Mouse (Mus musculus) skeletal muscle tissue, adult 2 months (tissue): ENCODE results near the gene Foxf1.

ENCODE experiments used
- DNase-seq: peaks from one replicate; pipeline ENCODE4 v3.0.0-alpha.2; 2012; ENCODE audit warnings: low read depth, low spot score

Gene Foxf1

DNA sequence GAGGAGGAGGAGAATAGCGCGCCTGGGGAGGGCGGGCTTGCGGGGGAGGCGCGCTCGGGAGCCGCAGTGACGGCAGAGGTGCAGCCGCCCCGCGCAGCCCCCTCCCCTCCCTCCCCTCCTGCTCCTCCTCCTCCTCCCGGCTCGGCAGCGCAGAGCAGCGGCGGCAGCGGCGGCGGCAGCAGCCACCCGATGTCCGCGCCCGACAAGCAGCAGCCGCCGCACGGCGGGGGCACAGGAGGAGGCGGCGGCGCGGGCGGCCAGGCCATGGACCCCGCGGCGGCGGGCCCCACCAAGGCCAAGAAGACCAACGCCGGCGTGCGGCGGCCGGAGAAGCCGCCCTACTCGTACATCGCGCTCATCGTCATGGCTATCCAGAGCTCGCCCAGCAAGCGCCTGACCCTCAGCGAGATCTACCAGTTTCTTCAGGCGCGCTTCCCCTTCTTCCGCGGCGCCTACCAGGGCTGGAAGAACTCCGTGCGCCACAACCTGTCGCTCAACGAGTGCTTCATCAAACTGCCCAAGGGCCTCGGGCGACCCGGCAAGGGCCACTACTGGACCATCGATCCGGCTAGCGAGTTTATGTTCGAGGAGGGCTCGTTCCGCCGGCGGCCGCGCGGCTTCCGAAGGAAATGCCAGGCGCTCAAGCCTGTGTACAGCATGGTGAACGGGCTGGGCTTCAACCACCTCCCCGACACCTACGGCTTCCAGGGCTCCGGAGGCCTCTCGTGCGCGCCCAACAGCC is at the start of gene Foxf1:
TSS of gene Foxf1 (plus strand) at position 177 of the 742 bp plus-strand sequence.
- DNase-seq: no peak

DNA sequence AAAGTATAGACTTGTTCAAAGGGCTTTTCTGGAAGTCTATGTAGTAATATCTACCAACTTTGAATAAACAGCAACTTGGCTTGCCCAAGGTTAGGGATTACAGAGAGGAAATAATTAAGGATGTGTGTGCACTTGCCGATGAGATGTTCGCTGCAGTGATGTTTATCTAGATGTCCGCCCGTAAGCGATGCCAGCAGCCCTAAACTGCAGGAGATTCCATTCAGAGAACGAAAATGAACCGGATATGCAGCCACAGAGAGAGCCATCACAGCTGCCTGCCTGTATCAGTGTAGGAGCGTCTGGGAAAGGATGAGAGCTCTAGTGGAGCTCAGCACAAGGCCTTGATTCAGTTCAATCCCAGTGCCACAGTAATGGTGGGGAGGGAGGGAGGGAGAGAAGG is 48.6 kb upstream of the Foxf1 start:
- DNase-seq: no peak

DNA sequence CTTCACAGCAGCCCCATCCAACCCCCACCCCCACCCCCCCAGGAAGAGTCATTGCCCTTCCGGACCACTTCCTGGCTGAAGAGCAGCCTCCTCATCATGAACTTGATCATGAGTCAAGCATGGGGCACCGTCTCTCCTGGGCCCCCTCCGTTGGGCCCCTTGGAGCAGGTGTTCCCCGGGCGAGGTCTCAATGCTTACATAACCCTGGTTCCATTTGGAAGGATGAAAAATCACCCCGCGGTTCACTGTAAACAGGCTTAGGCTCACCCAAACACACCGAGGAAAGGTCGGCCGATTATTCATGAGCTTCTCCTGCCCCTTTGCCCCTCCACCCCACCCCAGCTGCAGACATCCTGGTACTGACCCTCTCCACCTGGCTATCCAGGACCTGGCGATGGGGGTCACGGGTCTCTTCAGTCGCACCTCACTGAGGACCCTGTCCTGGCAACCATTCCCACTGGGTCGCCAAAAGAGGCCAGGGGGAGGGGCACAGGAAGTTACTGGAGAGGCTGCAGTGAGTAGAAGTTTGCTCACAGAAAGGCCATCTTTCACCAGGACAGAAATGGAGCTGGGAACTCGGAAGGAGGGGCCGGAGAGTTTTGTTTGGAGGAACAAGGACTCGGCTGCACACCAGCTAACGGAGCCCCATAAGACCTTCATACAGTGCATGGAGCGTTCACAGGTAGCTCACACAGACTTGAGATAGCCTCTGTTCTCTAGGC is 40.3 kb upstream of the Foxf1 start:
- no peak for DNase-seq

- DNase-seq: no peak
These were observed 36.7 kb upstream of the Foxf1 start for GRCm38 (mm10) chr8:121047441-121047840.

DNA sequence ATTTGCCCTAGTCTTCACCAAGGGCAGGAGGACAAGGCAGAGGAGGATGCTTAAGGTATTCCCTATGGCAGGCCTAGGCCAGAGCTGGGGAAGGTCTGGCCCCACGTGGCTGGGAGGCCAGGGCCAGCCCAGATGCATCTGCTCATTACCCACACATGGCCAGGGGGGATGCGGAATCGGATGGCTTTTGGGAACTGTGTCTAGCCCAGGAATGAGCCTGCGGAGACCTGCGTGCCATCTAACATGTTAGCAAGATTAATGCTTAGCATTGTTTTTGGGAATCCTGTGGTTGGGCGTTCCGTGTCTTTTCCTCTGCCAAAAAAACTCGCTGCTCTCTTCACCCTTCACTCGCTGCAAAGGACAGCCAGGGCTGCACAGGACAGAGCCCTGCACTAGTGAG is 26.1 kb upstream of the Foxf1 start:
- no peak for DNase-seq

DNA sequence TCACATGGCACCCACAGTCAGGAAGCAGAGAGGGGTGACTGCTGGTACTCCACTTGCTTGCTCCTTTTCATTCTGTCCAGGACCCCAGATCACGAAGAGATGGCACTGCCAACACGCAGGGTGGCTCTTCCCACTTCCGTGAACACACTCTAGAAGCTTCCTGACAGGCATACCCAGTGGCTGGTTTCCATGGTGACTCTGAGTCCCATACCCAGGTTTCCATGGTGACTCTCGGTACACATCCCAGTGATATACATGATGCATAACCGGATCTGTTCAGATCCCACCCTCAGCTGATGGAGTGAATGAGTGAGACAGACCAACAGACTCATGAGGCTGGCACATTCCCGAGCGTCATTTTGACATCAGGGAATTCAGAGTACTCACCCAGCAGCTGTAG is 25.1 kb upstream of the Foxf1 start:
- no peak for DNase-seq

GRCm38 (mm10) chr8:121062521-121062920 is 21.7 kb upstream of the Foxf1 start:
- DNase-seq: no peak

GRCm38 (mm10) chr8:121063649-121064048 is 20.5 kb upstream of the Foxf1 start:
- no peak for DNase-seq

DNA sequence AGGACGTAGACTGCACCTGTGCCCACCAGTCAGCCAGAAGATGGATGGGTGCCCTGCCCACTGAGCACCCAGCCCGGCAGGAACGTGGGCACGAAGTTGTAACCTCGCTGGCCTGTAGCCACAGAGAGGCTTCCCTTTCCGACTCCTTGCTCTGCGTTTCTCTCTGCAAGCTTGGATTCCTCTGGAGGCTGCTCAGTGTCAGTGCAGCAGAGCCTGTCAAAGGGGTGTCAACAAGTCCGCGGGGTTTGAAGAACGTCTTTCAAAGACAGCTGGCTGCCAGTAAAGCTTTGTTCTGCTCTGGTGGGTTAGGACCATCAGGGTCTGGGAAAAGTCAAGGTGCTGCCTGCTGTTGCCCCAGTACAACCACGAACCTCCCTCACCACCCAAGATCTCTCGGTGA is 12.7 kb upstream of the Foxf1 start:
- DNase-seq: no peak

- no peak for DNase-seq
These were observed 11.6 kb upstream of the Foxf1 start for GRCm38 (mm10) chr8:121072406-121073130.

DNA sequence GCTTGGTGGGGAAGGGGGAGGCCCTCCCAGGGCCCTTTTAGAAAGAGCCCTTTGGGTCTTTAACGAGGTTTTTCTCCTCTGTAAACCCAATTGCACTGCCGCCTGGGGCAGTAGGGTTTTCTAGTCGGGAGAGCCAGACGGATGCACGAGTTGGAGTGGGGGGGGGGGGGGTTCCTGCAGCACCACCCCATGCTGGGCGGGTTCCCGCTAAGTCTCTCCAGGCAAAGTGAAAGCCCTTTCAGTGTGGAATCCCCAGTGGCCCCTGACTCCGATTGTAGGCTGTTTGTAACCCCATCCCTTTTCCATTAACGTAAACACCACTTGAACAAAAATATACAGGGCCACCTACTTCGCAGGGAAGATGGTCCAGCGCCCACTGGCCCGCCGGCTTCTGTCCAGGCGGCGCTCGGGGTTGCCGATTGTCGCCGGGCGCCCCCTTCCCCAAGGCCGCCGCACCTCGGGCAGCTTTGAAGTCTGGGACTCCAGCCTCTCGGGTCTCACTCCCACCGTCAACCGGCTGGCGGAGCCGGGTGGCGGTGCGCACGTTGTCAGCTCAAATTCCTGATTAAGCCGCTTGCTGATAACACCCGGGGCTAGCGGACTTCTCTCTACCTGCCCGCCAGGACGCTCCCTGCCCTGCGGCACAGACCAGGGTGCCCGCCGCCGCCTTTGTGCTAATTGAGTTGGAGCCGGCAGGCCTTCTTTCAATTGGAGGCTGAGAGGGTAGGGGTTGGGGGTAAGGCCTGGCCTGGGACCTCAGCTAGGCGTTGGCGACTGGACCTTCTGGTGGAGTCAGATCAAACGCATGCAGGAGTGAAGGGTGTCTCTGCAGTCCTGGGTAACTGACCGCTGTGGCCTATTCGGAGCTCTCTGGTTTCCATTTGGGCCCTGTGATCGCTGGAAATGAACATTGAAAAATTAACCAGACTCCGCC is 10.7 kb upstream of the Foxf1 start:
- no peak for DNase-seq

- DNase-seq: no peak
These were observed 9.9 kb upstream of the Foxf1 start for GRCm38 (mm10) chr8:121074108-121074847.

- DNase-seq: no peak
These were observed 9.4 kb upstream of the Foxf1 start for GRCm38 (mm10) chr8:121074848-121075145.

DNA sequence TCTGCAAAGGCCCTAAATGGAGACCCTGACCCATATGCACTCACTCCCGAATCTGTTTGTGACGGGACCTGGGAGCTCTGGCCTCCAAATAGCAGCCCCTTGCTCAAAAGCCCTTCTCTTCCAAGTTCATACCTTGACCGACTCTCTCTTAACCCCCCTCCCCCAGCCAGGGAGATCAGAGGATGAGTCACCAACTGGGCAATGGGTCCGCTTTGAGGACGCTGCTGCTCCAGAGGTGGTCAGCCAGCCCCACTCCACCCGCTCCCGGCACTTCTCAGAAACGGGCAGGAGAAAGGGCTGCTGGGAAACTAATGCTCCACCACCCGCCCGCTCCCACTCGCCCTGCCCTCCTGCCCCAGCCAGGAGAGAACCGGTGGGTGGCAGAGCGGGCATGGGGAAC is 8.2 kb upstream of the Foxf1 start:
- DNase-seq: no peak

DNA sequence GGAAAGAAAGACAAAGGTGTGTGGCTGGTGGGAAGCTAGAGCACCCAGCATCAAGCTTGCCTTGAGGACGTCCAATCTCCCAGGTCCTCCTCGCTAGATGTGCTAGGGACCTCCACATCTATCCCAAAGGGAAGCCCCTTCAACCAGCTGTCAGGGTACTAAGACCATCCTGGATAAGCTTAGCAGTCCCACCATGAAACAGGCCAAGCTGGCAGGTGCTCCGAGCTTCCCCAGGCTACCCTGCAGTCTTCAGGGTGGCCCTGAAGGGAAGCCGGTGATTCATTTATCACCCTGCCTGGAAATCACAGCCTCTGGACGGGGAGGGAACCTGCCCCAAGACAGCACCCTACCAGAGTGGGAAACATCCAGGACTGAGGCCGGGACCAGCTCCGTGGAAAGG is 7.6 kb upstream of the Foxf1 start:
- no peak for DNase-seq

DNA sequence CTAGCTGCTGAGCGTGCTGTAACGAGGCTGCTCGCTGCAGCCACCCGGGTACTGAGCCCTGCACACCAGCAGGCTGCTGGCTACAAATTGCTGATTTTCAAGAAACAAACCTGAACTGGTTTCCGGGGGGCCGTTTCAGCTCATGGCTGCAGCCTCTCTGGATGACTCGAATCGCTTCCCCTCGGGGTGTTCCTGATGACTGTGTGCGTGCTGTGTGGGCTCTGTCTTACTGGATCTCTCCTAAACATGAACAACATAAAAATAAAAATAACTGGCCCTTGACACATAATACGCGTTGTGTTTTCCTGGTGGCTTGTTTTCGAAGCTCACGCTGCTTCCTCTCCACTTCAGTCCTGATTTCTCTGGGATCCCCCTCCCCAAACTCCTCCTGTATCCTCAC is 5.5 kb upstream of the Foxf1 start:
- no peak for DNase-seq

GRCm38 (mm10) chr8:121079201-121079600 is 5.0 kb upstream of the Foxf1 start:
- no peak for DNase-seq

DNA sequence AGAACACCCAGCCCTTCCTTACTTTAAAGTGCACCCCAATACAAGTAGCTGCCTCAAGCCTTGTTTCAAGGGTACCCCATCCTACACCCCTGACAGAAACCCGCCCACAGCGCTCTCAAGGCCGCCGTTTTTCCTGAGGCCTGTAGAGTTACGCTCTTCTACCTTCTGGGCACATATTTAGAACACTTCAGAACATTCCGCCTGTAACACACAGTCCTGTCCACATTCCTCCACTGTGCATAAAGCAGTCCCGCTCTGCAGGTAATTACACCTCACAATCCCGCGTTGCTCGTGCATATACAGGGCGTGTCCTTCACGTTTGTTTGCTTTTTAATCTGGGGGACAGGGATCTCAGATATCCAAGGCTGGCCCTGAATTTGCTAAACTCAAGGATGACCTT is 4.2 kb upstream of the Foxf1 start:
- no peak for DNase-seq

- no peak for DNase-seq
These were observed 3.7 kb upstream of the Foxf1 start for GRCm38 (mm10) chr8:121080361-121081090.

- DNase-seq: no peak
These were observed 2.8 kb upstream of the Foxf1 start for GRCm38 (mm10) chr8:121081398-121081797.
